Mouse (Mus musculus): ENCODE results near the gene Mis18bp1. TPM values are rescaled to one million over a fixed set of nuclear protein-coding genes. Genes with fewer than 3 reads are reported as not detected.

Mis18bp1 gene
- polyA plus RNA-seq (2015; fragmentation: Illumina TruSeq; extraction: RNeasy Lipid Tissue Mini Kit (QIAGEN cat#74804); ENCODE audit: insufficient read depth, low replicate concordance), result 7.1 TPM

GRCm38 (mm10) chr12:65172021-65172951 lies at the start of gene Mis18bp1:
Gene Mis18bp1, minus strand, starts transcription at chr12:65172604.

Other genes with a start within 250 kb of the Mis18bp1 start
- 25.9 TPM for gene Klhl28, start 207.1 kb downstream of the Mis18bp1 start, polyA plus RNA-seq (2015; fragmentation: Illumina TruSeq; extraction: RNeasy Lipid Tissue Mini Kit (QIAGEN cat#74804); ENCODE audit: insufficient read depth, low replicate concordance)
- gene Togaram1, start 206.8 kb downstream of the Mis18bp1 start, polyA plus RNA-seq (2015; fragmentation: Illumina TruSeq; extraction: RNeasy Lipid Tissue Mini Kit (QIAGEN cat#74804); ENCODE audit: insufficient read depth, low replicate concordance), result 32.2 TPM
- gene Prpf39, start 136.3 kb downstream of the Mis18bp1 start, polyA plus RNA-seq (2015; fragmentation: Illumina TruSeq; extraction: RNeasy Lipid Tissue Mini Kit (QIAGEN cat#74804); ENCODE audit: insufficient read depth, low replicate concordance), result 146 TPM
- gene Fkbp3, start 98.6 kb downstream of the Mis18bp1 start, polyA plus RNA-seq (2015; fragmentation: Illumina TruSeq; extraction: RNeasy Lipid Tissue Mini Kit (QIAGEN cat#74804); ENCODE audit: insufficient read depth, low replicate concordance), result 167 TPM
- 11.5 TPM for gene Fancm, start 97.0 kb downstream of the Mis18bp1 start, polyA plus RNA-seq (2015; fragmentation: Illumina TruSeq; extraction: RNeasy Lipid Tissue Mini Kit (QIAGEN cat#74804); ENCODE audit: insufficient read depth, low replicate concordance)
- gene Wdr20rt, start 52.9 kb upstream of the Mis18bp1 start, polyA plus RNA-seq (2015; fragmentation: Illumina TruSeq; extraction: RNeasy Lipid Tissue Mini Kit (QIAGEN cat#74804); ENCODE audit: insufficient read depth, low replicate concordance), result not detected